Mouse (Mus musculus) gastrocnemius, postnatal 14 days (tissue): ENCODE measurements around the gene Ehhadh. TPM values are rescaled to one million over a fixed set of nuclear protein-coding genes. Genes with fewer than 3 reads are reported as not detected.
A peak's percentile ranks its signal among the peaks of the same experiment; 100 is the strongest.

Experiments
- DNase-seq: peaks from one replicate; pipeline ENCODE4 v3.0.0; 2021; ENCODE audit warnings: mixed read lengths
- intact Hi-C: fragments of 180-260 bp; cut with DNase I; formaldehyde crosslinking; loops from one replicate; pipeline ENCODE4 v1.15.1; 2025; ENCODE audit warnings: low total_unique reads
- total RNA-seq, 2 experiments: library from RNA; stranded (reverse); gene quantifications; 2 replicates each; pipeline ENCODE4 v1.2.3; 2021

Gene Ehhadh
- total RNA-seq, 2 experiments from 2014 or later: 3.2 to 3.7 TPM

- intact Hi-C loops: no loop called here
- DNase-seq: no peak
These were observed 29.2 kb downstream of the Ehhadh start for GRCm38 (mm10) chr16:21758447-21758846.

- no peak for DNase-seq
- intact Hi-C loops: no loop called here
These were observed 44.2 kb downstream of the Ehhadh start for GRCm38 (mm10) chr16:21743401-21743800.

- no peak for DNase-seq
- intact Hi-C loops: no loop called here
These were observed 44.7 kb downstream of the Ehhadh start for GRCm38 (mm10) chr16:21742898-21743297.

GRCm38 (mm10) chr16:21742191-21742870 lies 45.3 kb downstream of the Ehhadh start:
- intact Hi-C loops: no loop called here
- no peak for DNase-seq

DNA sequence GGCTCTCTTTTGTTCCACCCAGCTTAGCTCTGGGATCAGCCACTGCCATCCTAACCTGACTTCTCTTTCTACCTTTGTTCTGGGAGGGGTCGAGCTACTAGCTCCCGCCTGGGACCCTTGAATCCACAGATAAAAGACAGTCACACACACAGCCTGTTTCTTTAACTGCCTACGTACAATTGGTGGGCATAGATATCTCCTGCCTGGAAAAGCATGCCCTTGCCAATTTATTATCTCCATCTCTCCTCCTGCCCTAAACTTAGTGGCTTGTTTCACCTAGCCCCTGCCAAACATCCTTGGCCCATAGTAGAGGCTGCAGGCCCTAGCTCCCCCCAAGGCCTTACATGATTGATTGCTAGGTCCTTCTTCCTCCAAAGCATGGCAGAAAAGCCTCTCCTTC lies 46.1 kb downstream of the Ehhadh start:
- no peak for DNase-seq
- intact Hi-C loops: no loop called here

DNA sequence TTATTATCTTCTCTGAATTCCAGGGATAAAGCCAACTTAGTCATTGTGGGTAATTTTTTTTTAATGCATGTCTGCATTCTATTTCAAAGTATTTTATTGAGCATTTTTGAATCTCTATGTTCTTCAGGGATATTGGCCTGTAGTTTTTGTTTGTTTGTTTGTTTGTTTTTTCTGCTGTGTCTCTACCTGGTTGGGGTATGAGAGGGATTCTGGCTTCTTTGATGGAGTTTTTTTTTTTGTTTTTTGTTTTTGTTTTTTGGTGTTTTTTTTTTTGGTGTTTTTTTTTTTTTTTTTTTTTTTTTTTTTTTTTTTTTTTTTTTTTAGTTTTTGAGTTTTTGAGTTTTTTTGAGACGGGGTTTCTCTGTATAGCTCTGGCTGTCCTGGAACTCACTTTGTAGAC lies 52.0 kb downstream of the Ehhadh start:
- intact Hi-C loops: no loop called here
- no peak for DNase-seq

DNA sequence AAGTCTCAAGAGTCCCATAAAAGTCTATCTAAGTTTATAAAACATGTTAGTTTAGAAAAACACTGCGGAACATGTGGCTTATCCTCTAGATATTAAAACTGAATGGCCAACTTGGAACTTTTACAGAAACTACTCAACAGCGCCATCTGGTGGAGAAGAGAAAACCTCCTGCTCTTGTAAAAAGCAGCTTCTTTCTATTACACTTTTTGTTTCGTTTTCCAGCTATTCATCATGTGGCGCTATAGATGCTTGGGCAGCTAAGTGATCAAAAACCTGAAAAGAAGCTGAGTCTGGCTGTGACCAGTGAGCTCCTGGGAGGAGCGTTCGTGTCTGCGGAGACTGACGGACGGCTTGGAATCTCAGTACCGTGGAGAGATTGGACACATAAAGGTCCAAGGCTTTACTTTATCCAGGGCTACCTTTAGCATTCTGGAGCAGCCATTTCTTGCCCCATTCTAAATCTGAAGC lies 59.7 kb downstream of the Ehhadh start:
- peak; percentile 65 for DNase-seq
- intact Hi-C loops: loop anchor here (5.0 kb wide), 2 partner anchors 111 to 241 kb away; no protein-coding TSS in a partner anchor

- intact Hi-C loops: loop anchor here (5.0 kb wide), 2 partner anchors 110 to 240 kb away; no protein-coding TSS in a partner anchor
- DNase-seq: no peak
These were observed 60.2 kb downstream of the Ehhadh start for GRCm38 (mm10) chr16:21727421-21727820.

- DNase-seq: no peak
- intact Hi-C loops: no loop called here
These were observed 63.3 kb downstream of the Ehhadh start for GRCm38 (mm10) chr16:21724261-21724660.

DNA sequence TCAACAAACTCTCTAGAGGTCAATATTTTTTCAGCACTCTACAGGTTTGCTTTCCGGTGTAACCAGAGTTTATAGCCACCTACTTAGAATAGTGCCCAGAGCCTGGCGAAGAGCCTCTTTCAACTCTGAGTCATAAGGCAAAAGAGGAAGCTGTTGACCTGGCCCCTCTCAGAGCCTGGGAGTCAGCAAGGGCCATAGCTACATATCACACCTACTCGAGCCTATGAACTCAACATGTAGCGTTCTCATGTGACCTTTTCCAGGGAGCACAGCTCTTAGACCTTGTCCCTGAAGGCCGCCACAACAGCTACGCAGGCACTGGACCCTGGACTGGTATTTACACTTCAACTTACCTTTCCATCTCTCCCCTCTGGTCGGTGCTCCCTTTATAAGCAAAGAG lies 67.8 kb downstream of the Ehhadh start:
- intact Hi-C loops: no loop called here
- DNase-seq: no peak

- intact Hi-C loops: no loop called here
- DNase-seq: no peak
These were observed 73.1 kb downstream of the Ehhadh start for GRCm38 (mm10) chr16:21714516-21714915.

Other genes with a start within 250 kb of the Ehhadh start
- 10 to 100 TPM; 20.8 to 21.0 TPM for gene 2510009E07Rik, start 93.1 kb downstream of the Ehhadh start, total RNA-seq
- under 1 TPM; 0.41 to 0.44 TPM for gene Map3k13, start 6.5 kb upstream of the Ehhadh start, total RNA-seq
- gene Tmem41a, start 159.7 kb upstream of the Ehhadh start, total RNA-seq: 1 to 10 TPM; 4.7 to 5.4 TPM
- gene Liph, start 207.9 kb upstream of the Ehhadh start, total RNA-seq: under 1 TPM in 1 of 2 experiments, not detected in 1; 0.21 TPM
- gene Senp2, start 221.7 kb upstream of the Ehhadh start, total RNA-seq: 10 to 100 TPM; 18.3 to 22.1 TPM